Mouse (Mus musculus) kidney, adult 9 months (tissue): Measurements from ENCODE around the gene Zfp968.
"Not testable (repeated sequence)": the region's sequence is repeated elsewhere in the genome, so short reads cannot be mapped to it uniquely, and the experiment has no call there.

Experiments used
- DNase-seq: peaks from one replicate; pipeline ENCODE4 v3.0.0; 2022

Zfp968 gene

GRCm38 (mm10) chr2:175372136-175372535 lies at the start of gene Zfp968:
Gene Zfp968 (plus strand): TSS chr2:175372436.
- not testable (repeated sequence) for DNase-seq

GRCm38 (mm10) chr2:175338097-175338496 lies 34.1 kb upstream of the Zfp968 start, which contains the start of gene Gm4631:
Gene Gm4631 (minus strand): TSS chr2:175338197.
- DNase-seq = not testable (repeated sequence)
